Mouse (Mus musculus): Measurements from ENCODE around the gene Agbl1.
"Not testable (repeated sequence)": the region's sequence is repeated elsewhere in the genome, so short reads cannot be mapped to it uniquely, and the experiment has no call there.

The Agbl1 gene

DNA sequence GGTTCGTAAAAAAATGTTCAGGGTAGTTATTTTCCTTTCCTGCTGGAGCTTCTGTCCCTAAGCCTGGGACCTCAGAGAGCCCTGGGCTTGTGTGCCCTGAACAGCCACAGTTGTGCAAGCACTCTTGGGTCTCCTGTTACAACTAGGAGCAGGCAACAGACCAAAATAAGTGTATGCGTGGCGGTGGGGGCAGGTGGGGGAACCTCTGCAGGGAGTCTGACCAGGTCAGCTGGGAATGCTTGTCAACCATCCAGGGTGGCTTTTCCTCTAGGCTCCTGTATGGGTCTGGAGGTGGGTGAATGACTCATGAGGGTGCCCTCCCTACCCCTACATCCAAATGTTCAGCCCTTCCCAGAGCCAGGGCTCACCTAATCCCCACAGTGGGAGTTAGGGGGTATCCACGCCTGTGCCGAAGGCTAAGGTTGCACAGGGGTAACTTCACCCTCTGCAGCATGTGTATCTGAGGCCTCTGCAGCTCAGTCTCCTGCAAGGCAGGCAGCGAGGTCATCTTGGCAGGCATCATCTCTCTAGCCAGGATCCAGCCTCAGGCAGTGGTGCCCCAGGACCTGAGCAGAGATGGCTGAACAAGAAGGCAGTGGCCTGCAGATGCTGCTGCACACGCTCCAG lies at the start of gene Agbl1:
Gene Agbl1, plus strand, starts transcription at position 577 of the 627 bp plus-strand sequence.
- no peak for DNase-seq (ENCODE audit: low spot score)

DNA sequence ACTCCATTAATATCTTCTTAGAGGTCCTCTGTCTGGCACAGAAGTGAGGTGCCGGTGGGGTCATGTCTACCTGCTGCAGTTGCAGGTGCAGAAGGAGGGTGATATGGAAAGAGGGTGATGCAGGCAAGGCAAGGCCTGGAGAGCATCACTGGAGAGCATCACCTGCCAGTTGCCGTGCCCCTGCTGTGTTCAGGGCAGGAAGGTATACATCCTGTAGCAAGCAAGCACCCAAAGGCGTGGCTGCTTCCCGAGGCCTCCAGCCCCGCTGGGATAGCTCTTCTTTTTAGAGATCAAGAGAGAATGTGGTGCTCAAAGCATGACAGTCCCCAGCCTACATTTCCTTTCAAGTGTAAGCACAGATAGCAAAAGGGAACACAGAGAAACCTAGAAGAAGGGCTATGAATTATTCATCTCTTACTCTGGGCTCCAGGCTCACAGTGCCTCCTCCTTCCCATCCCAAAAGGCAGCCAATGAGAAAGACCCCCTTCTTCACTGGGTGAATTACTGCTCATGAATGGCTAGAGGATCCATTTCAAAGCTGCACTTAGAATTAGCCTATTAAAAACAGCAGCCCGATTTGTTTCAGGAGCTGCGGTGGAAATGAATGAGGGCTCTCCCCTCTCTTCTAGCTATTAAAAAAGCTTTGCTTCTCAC lies 44.6 kb upstream of the Agbl1 start:
- DNase-seq (ENCODE audit: low spot score): no peak

DNA sequence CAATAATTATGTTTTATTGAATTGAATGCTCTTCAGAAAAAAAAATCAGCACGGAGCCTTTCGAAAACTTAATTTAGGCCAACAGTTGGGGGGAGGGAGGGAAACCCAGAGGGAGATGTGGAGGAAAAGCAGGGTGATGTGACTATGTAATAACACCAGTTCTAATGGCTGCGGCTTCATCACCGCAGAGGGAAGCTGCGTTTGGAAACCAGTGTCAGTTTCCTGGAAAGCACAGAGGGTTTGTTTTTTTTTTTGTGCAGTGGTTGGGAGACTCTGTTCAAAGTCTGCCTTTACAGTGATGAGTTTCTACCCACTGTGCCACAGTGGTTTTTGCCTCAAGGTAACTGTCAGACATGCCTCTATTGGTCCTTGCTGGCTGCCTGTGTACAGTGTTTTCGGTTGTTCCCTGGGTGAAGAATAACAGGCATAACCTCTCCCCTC lies 44.0 kb upstream of the Agbl1 start:
- DNase-seq (ENCODE audit: low spot score): no peak

DNA sequence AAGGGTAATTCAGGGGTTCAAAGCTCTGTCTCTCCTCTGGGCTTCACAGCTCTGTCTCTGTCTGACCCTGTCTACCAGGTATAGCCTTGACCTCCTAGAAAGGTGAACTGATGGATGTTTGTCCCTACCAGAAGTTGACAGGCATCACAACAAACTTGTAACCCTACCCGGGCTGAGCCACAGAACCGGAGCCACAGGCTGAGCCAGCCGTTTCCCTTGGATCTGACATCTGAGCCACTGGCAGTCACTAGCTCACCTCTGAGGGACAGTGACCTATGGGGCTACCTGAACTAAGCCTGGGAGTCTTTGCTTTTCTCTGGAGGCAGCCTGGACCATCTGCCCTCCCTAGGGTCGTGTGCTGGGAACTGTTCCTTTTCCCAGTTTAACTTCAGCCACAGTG lies 11.1 kb upstream of the Agbl1 start:
- no peak for DNase-seq (ENCODE audit: low spot score)

DNA sequence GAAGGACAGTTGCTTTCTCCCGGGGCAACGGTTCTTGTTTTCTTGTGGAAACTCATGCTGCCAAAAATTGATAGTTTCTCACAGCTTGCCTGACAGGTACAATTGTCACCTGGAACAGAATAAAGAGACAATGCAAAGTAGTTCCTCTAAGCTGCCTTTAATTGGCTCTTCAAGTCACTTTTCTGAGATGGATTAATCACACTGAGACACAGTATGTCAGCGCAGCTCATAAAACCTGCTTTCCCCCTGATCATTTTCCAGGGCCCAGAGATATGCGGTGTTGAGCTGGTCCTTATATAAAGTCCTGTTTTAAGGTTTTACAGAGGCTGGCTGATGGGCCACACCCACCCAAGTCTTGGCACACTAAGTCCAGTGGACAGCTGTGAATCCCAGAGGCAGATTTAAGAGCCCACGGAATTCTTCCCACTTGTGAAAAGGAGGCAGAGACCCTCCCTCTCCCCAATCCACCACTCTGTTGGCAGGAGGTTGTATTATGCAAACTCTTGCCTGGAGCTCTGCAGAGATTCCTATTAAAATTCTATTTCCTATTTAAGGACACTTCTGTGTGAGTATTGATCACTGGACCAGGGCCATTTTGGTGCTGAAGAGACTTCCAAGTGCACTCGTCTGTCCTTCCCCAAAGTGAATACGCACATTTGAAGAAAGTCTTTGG lies 9.8 kb upstream of the Agbl1 start:
- no peak for DNase-seq (ENCODE audit: low spot score)

DNA sequence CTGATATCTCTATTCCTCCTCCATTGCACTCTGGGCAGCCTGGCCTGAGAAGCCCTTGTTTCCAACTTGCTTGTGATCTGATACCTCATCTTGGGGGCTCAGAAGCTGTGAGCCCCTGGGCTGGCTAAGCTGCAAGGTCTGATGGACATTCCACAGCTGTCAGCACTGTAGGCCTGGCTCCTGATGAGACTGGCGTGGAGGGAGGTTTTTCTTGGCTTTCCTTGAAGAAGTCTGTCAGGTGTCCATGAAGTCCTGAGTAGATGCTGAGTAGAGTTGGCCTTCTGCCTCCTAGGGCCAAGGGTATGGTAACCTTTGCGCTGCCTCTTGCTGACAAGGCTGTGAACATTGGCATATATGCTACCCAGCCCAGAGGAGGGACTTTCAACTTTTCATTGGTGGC lies 7.0 kb upstream of the Agbl1 start:
- DNase-seq (ENCODE audit: low spot score): no peak

DNA sequence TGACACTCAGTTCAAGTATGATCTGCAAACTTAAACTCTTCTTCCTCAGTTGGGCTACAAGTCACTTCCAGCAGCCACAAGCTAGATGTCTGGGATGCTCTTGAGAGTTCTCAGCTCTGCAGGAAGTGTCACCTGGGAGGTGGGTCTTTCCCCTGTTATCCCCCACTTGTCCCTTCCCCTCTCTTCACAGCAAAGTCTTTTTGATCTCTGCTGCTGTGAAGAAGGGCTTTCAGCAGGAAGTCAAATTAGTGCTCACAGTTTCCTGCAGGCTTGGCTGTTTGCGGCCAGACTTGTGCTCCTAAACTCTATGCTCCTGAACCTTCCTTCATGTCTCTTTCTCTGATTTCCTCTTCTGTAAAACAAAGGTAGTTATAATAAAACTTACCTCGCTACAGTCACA lies 806 bp upstream of the Agbl1 start:
- no peak for DNase-seq (ENCODE audit: low spot score)

DNA sequence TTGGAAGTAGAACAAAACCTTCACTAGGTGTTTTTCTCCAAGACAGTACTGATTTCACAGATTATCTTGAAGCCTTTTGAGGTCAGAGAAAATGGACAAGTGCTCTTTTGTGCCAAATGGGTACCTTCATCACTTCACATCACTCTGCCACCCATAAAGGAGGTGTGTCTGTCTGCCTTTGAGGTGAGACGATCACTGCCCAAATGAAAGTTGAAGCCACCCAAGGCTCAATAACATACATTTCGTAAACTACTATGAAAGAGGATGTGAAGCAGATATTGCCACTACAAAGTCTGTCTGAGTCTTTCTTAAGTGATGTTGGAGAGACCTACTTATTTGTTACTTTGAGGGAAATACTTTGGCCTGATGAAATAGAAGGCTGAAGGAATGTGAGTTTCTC lies 4.6 kb downstream of the Agbl1 start:
- DNase-seq (ENCODE audit: low spot score): no peak

DNA sequence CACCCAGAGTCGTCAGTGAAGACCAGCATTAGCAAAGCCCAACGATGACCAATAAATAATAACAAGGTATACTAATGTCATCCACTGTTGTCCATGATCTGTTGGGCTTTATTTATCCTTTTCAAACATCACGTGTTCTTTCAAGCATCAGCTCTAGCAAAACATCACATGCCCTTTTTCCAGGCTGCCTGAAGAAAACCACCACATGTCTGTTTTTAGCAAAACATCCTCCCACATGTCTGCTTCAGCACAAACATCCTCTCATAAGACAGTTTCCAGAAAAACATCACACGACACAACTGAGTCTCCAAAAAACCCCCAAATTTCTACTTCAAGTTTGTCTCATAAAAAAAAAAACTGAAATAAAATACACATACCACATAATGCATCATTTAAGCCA lies 7.8 kb downstream of the Agbl1 start:
- no peak for DNase-seq (ENCODE audit: low spot score)

DNA sequence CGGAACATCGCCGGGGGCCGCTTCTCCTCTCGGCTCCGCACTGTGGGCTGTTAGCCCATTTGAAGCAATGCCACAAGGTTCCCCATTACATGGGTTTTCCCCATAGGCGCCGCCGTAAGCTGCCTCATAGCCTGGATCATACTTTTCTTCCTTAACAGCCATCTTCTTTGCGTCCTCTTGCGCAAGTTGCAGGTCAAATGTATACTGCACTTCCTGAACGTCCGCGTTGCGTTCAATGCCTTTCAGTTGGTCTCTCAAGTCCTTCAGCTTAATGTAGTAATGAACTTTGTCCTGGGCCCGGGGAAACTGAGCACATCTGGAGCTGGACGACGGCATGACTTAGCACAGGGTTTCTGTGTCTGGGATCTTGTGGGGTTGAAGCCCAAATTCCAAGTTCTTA lies 15.2 kb downstream of the Agbl1 start:
- DNase-seq (ENCODE audit: low spot score): not testable (repeated sequence)

DNA sequence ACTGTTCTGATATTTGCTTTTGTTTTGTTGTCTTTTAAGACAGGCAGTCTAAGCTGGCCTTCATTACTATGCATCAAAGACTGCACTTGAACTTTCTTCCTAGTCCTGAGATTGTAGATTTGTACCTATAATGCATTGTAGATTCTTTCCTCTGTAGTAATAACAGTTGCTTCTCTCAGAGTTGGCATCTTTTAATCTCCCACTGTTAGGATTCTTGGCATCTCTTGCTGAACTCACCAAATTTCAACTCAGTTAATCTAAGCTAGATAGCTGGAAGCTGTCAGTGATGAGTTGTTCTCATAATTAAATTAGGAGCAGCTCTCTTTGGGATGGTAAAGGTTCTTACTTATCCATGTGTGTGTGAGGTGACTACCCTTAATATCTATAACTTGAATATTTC lies 45.4 kb downstream of the Agbl1 start:
- no peak for DNase-seq (ENCODE audit: low spot score)

DNA sequence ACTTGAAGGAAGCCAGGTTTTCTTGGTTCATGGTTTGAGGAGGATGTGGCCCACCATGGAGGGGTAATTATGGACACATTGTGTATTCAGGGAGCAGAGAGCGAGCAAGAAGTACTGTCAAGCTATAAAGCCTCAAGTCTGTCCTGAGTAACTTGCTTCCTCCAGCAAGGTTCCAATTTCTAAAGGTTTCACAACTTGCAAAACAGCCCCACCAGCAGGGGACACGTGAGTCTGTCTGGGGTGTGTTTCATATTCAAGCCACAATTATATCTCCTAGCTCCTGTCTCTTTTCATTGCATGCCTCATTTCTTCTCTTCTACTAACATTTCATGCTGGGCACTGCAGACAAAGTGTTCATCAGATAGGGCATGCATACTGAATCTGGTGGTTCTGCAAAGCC lies 53.1 kb downstream of the Agbl1 start:
- no peak for DNase-seq (ENCODE audit: low spot score)

DNA sequence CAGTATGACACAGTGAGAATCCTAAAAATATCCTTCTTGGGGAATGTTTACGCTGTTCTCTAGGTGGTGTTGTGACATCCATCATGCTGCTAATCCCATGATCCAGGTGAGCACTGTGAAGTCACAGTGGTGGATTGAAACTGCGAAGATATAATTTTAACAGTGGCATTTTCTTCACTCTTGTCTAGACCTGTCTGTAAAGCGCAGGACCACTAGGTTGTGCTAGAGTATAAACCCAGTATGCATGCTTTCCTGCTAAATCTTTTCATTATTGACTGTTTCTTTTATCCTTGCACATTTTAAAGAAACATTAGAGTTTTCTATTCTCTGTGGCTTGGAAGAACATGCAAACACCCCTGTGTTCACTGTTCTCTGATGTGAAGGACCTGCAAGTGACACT lies 57.8 kb downstream of the Agbl1 start:
- DNase-seq (ENCODE audit: low spot score): no peak

DNA sequence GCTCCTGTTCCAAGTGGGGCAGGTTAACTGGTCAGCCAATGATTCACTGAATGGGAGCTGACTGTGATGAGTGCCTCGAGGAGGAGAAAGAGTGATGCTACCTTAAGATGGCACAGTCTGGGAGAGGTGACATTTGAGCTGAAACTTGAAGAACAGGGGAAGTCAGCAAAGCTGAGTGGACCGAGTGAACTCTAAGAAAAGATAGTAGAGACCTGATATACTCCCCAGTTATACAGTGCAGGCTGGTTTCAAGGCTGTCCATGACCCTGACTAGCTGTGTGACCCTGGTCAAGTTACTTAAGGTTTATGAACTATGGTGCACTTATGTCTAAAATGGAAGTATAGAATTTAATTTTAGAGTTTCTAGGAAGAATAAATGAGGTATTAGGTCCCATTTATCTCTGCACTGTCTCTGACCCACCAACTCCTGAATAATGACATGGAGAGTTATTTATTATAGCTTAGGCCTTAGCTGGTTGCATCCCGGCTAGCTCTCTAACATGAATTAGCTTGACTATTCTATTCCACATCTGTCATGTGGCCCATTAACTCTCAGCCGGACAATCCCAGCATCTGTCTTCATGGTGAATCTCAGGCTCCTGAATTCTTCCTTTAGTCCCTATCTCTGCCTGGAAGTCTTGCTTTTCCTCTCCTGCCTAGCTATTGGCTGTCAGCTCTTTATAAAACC lies 92.3 kb downstream of the Agbl1 start:
- no peak for DNase-seq (ENCODE audit: low spot score)

DNA sequence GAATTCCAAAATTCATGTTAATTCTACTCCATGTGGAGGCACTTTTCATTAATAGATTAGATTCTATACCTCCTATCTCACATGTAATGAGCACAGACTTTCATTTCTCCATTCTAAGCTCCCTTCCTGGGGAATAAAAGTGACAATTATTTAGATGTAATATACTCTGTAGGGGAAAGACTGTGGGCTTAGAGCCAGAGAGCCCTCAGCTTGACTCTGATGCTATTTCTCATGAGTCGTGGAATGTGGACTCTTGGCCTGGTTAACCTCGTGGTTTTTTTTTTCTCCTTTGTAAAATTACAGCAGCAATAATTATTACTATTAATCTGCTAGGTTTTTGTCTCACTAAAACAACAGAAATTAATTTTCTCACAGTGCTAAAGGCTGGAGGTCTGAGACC lies 96.4 kb downstream of the Agbl1 start:
- no peak for DNase-seq (ENCODE audit: low spot score)

DNA sequence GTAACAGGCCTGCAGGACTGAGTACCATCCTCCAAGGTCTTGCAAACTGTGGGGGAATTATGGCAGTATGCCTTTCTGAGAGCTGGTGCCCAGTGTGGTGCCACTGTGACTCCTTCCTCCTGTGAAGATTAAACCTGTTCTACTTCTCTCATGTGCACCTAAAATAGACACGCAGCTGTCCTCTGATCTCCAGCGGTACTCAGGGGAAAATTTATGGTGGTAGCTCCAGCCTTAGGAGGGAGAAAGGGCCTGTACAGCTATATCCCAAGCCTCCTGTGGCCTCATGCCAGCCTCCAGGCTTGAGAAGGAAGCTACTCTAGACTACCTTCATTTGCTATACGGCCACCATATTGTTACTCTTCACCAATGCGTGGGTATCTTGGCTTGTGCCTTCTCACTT lies 109.6 kb downstream of the Agbl1 start:
- no peak for DNase-seq (ENCODE audit: low spot score)

DNA sequence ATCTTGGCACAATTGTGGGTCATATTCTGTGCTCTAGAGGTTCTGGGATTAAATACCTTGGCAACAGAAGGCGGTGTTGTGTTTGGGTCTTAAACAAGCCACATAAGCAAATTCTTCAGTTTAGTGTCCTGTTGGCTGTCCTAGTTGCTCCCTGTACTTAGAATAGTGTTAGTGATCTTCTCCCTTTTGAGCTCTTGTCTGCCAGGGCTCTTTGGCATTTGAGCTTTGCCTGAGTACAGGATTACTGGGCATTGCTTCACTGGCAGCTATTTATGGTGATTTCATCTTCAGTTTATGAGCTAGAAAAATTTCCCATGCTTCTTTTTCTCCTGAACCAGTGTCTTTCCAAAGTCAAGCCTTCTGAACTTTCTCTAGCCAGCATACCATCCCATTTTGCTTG lies 111.9 kb downstream of the Agbl1 start:
- DNase-seq (ENCODE audit: low spot score): no peak

DNA sequence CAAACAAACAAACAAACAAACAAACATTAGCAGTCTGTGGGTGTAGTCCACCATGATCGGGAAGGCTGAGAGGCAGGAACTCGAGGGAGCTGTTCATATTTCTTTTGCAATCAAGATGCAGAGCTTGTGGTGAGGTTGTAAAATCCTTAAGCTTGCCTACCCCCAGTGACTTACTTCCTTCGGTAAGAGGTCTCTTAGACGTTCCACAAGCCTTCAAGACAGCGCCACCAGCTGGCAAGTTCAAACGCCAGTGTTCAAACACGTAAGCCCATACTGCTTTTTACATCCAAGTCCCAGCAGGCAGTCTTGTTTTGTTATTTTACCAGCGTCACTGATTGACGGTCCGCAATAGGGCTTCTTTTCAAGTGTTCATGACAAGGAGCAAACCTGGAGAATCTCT lies 123.8 kb downstream of the Agbl1 start:
- no peak for DNase-seq (ENCODE audit: low spot score)

DNA sequence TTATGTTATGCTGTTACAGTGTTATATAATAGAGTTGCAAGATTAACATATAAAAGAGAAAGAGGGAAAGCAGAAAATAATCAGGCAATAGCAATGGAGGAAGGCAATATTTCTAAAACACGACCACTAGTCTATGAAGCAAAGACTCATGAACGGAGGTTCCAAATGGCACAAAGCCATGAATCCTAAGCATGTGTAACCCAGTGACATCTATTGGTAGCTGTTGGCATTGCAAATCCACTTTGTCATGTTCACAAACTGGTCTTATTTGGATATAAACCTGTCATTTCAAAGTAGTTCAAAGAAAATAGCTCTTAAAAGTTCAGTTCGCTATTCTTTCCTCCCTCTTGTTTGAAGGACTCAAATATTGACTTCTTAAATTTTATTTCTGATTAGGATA lies 124.8 kb downstream of the Agbl1 start:
- DNase-seq (ENCODE audit: low spot score): no peak

DNA sequence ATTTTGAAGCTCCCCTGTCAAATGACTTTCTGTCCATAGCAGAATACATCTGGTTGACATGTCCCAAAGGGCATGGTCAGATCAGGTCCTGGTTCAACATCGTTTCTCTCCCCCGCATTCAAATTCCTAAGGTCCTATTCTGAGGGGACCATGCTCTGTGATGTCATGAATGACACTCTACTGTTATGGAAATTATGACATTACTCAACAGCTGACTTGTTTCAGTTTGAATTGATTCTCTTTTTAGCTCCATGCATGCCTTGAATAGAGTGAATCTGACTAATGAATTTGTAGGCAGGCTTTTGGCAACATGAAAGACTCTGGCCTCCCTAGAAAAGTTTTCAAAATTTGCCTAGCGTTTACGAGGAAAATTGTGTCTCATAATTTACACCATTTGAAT lies 141.6 kb downstream of the Agbl1 start:
- no peak for DNase-seq (ENCODE audit: low spot score)

DNA sequence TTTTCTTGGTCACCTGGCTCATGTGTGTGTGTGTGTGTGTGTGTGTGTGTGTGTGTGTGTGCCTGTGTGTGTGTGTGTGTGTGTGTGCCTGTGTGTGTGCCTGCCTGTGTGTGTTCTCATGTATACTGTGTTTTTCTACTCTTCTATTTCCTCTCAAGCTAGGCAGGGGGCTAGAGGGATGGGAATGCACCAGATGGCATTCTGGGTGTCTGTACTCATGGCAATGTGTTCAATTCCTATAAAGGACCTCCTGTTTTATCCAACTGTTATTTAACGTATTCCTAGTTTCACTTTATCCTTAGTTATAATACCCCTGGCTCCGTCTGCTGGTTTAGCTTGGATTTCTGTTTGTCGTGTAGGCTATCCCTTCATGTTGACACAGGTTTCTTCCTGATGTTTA lies 149.8 kb downstream of the Agbl1 start:
- no peak for DNase-seq (ENCODE audit: low spot score)

DNA sequence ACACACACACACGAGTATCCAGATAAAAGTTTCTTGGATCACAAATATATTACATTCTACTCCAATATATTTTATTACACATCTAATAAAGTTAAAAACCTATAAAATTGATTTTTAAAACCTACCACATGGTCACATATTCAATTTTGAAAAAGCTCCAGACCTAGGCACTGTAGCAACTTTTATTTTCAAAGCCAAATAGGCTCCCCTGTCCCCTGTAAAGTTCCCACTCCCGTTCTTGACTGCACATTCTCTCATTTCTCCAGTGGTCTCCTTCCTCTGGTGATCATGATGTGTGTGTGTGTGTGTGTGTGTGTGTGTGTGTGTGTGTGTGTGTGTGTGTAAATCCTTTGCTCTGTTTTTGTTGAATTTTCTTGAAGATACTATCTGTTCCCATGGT lies 152.3 kb downstream of the Agbl1 start:
- DNase-seq (ENCODE audit: low spot score): no peak

DNA sequence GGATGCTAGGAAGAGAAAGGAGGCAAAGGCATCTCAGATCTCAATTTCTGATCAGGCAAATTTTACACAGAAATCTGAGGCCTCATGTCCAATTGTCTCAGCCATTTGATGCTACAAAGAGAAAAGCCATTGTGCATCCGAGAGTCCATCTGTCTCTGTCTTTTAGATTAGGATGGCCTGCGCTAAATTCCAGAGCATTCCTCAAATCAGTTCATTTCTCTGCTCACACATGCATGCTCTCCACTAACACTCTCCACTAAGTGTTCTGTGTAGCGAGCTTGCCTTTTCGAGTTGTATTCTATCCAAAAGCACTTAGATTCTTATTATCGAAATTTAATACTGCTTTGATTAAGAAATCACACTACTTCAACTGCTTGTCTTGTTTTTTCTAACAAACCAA lies 159.6 kb downstream of the Agbl1 start:
- no peak for DNase-seq (ENCODE audit: low spot score)
